Mouse (Mus musculus) olfactory bulb, adult 2 months (tissue): Measurements from ENCODE around the gene Anpep. TPM values are rescaled to one million over a fixed set of nuclear protein-coding genes. Genes with fewer than 3 reads are reported as not detected.
A peak's percentile ranks its signal among the peaks of the same experiment; 100 is the strongest.

Experiments used
- H3K27ac ChIP-seq: fragments of 200-500 bp; 2 replicates; pipeline ENCODE4 v1.5.1; 2012; ENCODE audit warnings: low read depth, low read length; ENCODE audit not compliant: insufficient read depth
- H3K4me1 ChIP-seq: fragments of 200-500 bp; 2 replicates; pipeline ENCODE4 v1.6.1; 2012; ENCODE audit warnings: low read length; ENCODE audit not compliant: control insufficient read depth, insufficient read depth
- H3K4me3 ChIP-seq: fragments of 200-500 bp; 2 replicates; pipeline ENCODE4 v1.5.1; 2012; ENCODE audit warnings: mild to moderate bottlenecking, low read depth, low read length, moderate library complexity; ENCODE audit not compliant: insufficient read depth
- CTCF ChIP-seq: fragments of 200-500 bp; IDR thresholded peaks from 2 replicates; pipeline ENCODE4 v1.5.1; 2012; ENCODE audit warnings: low read depth, mild to moderate bottlenecking, low read length, moderate library complexity; ENCODE audit not compliant: insufficient read depth
- POLR2A ChIP-seq: fragments of 200-500 bp; IDR thresholded peaks from 2 replicates; pipeline ENCODE4 v1.6.1; 2012; ENCODE audit warnings: mild to moderate bottlenecking, low read depth, low read length, moderate library complexity; ENCODE audit not compliant: insufficient read depth
- WGBS: fragments of 180-500 bp; shearing (Covaris S2); methylation state at CpG from one replicate; pipeline ENCODE4 v1.1.7; 2018; 5-methylcytosine and 5-hydroxymethylcytosine counted together
- polyA plus RNA-seq: library from polyadenylated mRNA; stranded (reverse); fragments of >200 nt; gene quantifications from 2 replicates; pipeline ENCODE4 v1.2.4, GENCODE M21; 2012; ENCODE audit warnings: low replicate concordance; ENCODE audit not compliant: missing spikeins, insufficient read depth, insufficient read length

Gene Anpep
- polyA plus RNA-seq, 1 experiment, result not detected

- Histone ChIP-seq H3K4me3 (no peak overlapping the region), H3K4me1 (no peaks in the 10 kb centered on the region), H3K27ac (no peak overlapping the region)
- WGBS, result 88% methylated on average over 4 of the region's 4 CpGs
- no peak for TF ChIP-seq CTCF
- TF ChIP-seq POLR2A, result no peak
Observed at GRCm38 (mm10) chr7:79856305-79856704, 4.6 kb downstream of the Anpep start.

- peaks cover 7% of the 10 kb centered on the region; the same call in 1 of the 2 replicates for H3K4me1 ChIP-seq
- no peak for TF ChIP-seq POLR2A
- no peak for TF ChIP-seq CTCF
- H3K4me3 ChIP-seq, result peak overlapping the region; percentile 24; the same call in 1 of the 2 replicates
- WGBS, result 22% methylated on average over 53 of the region's 53 CpGs
- no peak overlapping the region for H3K27ac ChIP-seq
Observed at GRCm38 (mm10) chr7:79847456-79848451, 13.1 kb downstream of the Anpep start.

- WGBS, result 87% methylated on average over 2 of the region's 2 CpGs
- Histone ChIP-seq H3K4me1 (peaks cover 7% of the 10 kb centered on the region; the same call in 1 of the 2 replicates), H3K27ac (no peak overlapping the region), H3K4me3 (no peak overlapping the region)
- TF ChIP-seq POLR2A (no peak), CTCF (no peak)
Observed at GRCm38 (mm10) chr7:79846342-79846741, 14.5 kb downstream of the Anpep start.

GRCm38 (mm10) chr7:79844090-79844802 lies 16.6 kb downstream of the Anpep start:
- peaks cover 7% of the 10 kb centered on the region; the same call in 1 of the 2 replicates for H3K4me1 ChIP-seq
- no peak overlapping the region for H3K4me3 ChIP-seq
- WGBS, result 84% methylated on average over 8 of the region's 8 CpGs
- TF ChIP-seq POLR2A (no peak), CTCF (no peak)
- no peak overlapping the region for H3K27ac ChIP-seq

GRCm38 (mm10) chr7:79842163-79842562 lies 18.7 kb downstream of the Anpep start:
- WGBS, result 74% methylated on average over 7 of the region's 7 CpGs
- Histone ChIP-seq H3K4me3 (no peak overlapping the region), H3K4me1 (no peaks in the 10 kb centered on the region), H3K27ac (no peak overlapping the region)
- TF ChIP-seq CTCF (no peak), POLR2A (no peak)

GRCm38 (mm10) chr7:79837247-79837646 lies 23.6 kb downstream of the Anpep start:
- Histone ChIP-seq H3K4me1 (no peaks in the 10 kb centered on the region), H3K4me3 (no peak overlapping the region), H3K27ac (no peak overlapping the region)
- 77% methylated on average over 2 of the region's 2 CpGs for WGBS
- TF ChIP-seq CTCF (no peak), POLR2A (no peak)

GRCm38 (mm10) chr7:79835196-79835595 lies 25.7 kb downstream of the Anpep start:
- TF ChIP-seq CTCF (no peak), POLR2A (no peak)
- 98% methylated on average over 6 of the region's 6 CpGs for WGBS
- no peaks in the 10 kb centered on the region for H3K4me1 ChIP-seq
- H3K27ac ChIP-seq, result no peak overlapping the region
- no peak overlapping the region for H3K4me3 ChIP-seq

- Histone ChIP-seq H3K4me3 (no peak overlapping the region), H3K4me1 (no peaks in the 10 kb centered on the region), H3K27ac (no peak overlapping the region)
- TF ChIP-seq CTCF (no peak), POLR2A (no peak)
Observed at GRCm38 (mm10) chr7:79832980-79833379, 27.9 kb downstream of the Anpep start.

- Histone ChIP-seq H3K4me1 (no peaks in the 10 kb centered on the region), H3K27ac (no peak overlapping the region), H3K4me3 (no peak overlapping the region)
- WGBS, result 48% methylated on average over 6 of the region's 6 CpGs
- TF ChIP-seq CTCF (no peak), POLR2A (no peak)
Observed at GRCm38 (mm10) chr7:79831585-79831984, 29.3 kb downstream of the Anpep start.

GRCm38 (mm10) chr7:79831145-79831544 lies 29.7 kb downstream of the Anpep start:
- no peak overlapping the region for H3K4me3 ChIP-seq
- 80% methylated on average over 6 of the region's 6 CpGs for WGBS
- TF ChIP-seq CTCF (no peak), POLR2A (no peak)
- no peak overlapping the region for H3K27ac ChIP-seq
- H3K4me1 ChIP-seq, result no peaks in the 10 kb centered on the region
